Mouse (Mus musculus) neural tube, embryonic 10.5 days (tissue): ENCODE results near the gene Gm9944.

ENCODE experiments used
- DNase-seq: peaks from one replicate; pipeline ENCODE4 v3.0.0-alpha.2; 2017; ENCODE audit warnings: low spot score; ENCODE audit errors: extremely low spot score

Gene Gm9944

GRCm38 (mm10) chr4:144453217-144453616, at the start of gene Gm9944:
Gm9944 (minus strand) TSS chr4:144453317.
- no peak for DNase-seq

DNA sequence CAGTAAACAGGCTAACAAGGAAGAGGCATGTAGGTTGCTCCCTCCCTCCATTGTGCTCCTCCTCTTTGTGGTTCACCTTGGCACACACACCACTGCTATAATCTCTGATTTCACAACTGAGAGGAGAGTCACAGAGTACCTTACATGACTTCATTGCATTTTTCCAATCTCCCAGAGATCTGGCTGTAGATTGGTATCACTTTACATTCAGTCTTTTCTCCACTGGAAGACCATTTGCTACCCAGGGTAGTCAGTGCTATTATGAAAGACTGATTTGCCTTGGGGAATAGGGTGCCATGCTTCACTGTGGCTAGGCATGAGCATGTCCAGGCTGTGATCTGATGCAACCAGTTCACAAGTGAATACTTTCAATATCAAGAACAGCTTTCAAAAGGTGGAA, 40.2 kb upstream of the Gm9944 start:
- no peak for DNase-seq

DNA sequence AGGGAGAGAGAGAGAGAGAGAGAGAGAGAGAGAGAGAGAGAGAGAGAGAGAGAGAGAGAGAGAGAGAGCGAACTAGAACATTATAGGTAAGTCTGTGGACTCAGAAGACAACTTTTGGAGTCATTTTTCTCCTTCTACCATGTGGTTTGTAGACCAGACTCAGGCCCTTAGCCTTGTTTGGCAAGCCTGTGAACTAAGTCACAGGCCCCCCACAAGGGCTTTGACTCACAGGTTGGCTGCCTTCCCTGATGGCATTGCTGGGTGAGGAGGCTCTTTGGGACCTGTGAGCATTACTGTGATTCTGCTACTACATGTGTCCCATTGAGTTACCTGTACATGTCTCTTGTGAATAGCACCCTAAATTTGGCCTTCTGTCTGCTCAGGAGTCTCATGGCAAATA, 15.0 kb upstream of the Gm9944 start:
- no peak for DNase-seq

- DNase-seq = no peak
Observed at GRCm38 (mm10) chr4:144465206-144465605, 12.1 kb upstream of the Gm9944 start.

- DNase-seq = no peak
Observed at GRCm38 (mm10) chr4:144463656-144464055, 10.5 kb upstream of the Gm9944 start, which contains the start of gene Aadacl3. Aadacl3 (minus strand) TSS chr4:144463756.

DNA sequence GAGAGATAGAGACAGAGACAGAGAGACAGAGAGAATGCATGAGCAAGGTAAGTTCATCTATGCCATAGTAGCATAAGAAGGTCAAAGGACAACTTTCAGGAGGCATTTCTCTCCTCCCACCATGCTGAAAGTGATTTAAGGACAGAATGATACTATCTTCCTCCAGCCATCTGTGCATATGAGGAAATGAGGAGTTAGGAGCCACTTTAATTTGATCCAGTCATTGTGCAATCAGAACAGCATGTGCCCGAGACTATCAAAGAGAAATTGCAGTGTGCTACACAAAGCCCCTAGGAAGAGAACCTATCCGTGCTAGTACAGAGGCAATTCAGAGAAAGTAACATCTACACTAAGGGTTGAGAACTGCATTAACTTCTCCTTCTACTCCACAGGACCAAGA, 4.6 kb downstream of the Gm9944 start:
- no peak for DNase-seq

DNA sequence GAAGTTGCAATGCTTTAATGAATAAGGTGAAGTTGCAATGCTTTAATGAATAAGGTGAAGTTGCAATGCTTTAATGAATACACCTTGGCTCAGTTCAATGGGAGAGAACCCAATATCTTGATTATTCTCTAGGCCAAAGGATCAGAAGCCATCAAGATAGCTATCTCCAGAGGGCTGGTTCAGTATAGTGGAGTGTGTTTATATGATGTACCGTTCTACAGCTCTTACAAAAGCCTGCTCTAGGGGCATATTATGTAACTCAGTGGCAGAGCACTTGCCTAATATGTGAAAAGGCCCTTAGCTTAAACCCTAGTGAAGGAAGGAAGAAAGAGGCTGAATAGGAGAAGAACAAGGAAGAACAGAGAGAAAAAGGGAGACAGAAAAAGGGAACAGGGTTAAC, 11.5 kb downstream of the Gm9944 start:
- no peak for DNase-seq

DNA sequence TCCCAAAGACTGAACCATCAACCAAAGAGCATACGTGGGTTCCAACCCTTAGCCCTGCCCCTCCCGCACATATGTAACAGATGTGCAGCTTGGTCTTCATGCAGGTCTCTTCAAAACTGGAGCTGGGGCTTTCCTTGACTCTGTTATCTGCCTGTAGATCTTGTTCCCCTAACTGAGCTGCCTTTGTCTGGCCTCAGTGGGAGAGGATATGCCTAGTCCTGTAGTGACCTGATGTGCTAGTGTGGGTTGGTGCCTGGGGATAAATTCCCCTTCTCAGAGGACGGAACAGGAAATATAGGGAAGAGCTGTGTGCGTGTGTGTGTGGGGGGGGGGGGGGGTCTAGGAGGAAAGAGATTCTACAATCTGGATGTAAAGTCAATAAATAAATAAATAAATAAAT, 12.0 kb downstream of the Gm9944 start:
- no peak for DNase-seq

GRCm38 (mm10) chr4:144438672-144439071, 14.4 kb downstream of the Gm9944 start, which contains the start of gene 1700012P22Rik:
1700012P22Rik (minus strand) TSS chr4:144438772.
- no peak for DNase-seq

DNA sequence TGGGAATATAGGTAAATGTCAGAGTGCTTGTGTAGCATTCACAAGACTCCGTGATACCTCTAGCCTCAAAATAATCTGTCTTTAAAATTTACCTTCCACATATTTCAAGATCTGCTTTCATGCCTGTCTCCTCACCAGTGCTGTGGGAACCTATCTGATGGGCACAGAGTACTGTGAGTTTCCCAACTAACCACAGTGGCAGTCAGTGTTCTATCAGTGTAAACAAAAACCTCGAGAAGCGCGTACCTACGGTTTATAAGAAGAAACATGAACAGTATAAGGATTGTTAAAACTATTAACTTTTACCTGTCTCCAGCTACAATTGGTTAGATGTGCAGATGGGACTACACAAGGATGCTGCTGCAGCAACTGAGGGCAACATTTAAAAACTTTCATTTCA, 19.9 kb downstream of the Gm9944 start:
- DNase-seq = no peak

DNA sequence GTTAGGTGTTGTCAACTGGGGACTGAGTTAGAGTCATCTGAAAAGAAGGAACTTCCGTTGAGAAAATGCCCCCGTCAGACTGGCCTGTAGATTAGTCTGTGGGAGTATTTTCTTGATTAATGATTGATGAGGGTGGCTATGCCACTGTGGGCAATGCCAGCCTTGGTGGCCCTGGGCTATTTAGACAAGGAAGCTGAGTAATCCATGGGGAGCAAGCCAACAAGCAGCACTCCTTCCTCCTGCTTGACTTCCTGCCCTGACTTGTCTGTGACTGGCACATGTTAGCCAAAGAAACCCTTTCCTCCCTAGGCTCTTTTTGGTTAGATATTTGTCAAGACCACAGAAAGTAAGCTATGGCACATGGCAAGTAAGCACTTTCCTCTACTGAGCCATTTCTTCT, 22.4 kb downstream of the Gm9944 start:
- no peak for DNase-seq

DNA sequence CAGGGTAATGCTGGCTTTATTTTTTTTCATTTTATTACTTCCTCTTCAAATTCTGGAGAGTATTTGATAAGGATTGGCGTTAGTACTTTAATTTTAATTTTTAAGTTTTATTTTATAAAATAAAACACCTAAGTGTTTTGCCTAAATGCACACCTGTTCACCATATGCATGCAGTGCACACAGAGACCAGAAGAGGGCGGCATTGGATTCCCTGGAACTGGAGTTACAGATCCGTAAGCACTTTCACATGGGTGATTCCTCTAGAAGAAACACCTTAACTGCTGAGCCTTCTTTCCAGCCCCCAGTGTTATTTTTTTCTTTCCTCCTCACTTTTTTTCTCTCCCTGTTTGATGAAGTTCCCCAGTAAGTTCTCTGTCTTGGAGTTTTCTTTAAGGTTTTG, 24.2 kb downstream of the Gm9944 start:
- DNase-seq = no peak

- DNase-seq = no peak
Observed at GRCm38 (mm10) chr4:144424590-144424989, 28.5 kb downstream of the Gm9944 start.

GRCm38 (mm10) chr4:144420644-144421043, 32.5 kb downstream of the Gm9944 start:
- no peak for DNase-seq

- no peak for DNase-seq
Observed at GRCm38 (mm10) chr4:144408290-144408689, 44.8 kb downstream of the Gm9944 start, which contains the start of gene Pramef12. Pramef12 (minus strand) TSS chr4:144408464.

DNA sequence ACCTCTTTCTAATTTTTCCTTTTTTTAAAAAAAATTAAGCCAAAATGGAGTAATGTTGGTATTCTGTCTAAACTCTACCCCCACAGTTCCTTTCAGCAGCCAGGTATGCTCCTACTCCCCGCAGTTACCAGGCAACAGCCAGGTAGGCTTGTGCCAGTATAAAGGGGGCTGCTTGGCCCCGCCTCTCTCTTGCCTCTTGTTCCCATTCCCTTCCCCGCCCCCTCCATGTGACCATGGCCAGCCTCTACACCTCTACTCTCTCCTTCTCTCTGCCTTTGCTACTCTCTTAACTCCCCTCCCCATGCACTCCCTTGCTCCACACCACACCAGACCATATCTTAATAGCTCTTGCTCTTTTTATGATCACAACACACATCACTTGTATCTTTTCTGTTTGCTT, 46.9 kb downstream of the Gm9944 start:
- no peak for DNase-seq

DNA sequence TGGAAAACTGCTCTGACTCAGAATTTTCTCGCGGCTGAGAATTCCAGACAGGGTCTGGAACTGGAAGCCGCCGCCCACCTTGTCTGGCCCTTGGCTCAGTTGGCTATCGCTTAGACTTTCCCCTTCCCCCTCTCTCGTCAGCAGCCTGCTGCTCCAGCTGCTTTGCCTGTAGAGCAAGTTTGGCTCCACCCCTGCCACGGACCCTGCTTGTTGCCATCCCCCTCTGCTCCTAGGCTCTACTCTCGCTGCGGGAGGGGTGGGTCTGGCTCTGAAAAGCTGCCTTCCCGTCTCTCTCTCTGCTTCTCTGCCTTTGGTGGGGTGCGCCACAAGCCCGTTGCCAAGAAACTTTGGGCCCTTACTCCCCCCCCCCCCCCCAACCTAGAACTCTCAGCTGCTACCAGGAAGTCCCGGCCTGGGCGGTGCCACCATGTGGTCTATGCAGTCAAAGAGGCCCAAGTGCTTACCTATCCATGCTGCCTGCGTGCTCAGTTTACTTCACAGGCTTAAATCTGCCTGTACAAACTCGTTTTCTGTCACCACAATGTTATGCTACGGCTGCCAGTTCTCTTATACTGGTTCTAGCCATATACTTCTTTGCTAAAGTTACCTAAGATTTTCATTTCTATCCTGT, 48.5 kb downstream of the Gm9944 start:
- DNase-seq = peak; percentile 33
